Mouse (Mus musculus) E14TG2a.4 (cell line): ENCODE data around the gene Tmem82.

ENCODE experiments used
- CTCF ChIP-seq: conservative IDR thresholded peaks from 2 replicates; pipeline ENCODE4 v1.5.1; 2014; ENCODE audit warnings: low read length
- NANOG ChIP-seq: IDR thresholded peaks from 2 replicates; pipeline ENCODE4 v1.6.1; 2014; ENCODE audit warnings: borderline replicate concordance, low read length, mixed read lengths

DNA sequence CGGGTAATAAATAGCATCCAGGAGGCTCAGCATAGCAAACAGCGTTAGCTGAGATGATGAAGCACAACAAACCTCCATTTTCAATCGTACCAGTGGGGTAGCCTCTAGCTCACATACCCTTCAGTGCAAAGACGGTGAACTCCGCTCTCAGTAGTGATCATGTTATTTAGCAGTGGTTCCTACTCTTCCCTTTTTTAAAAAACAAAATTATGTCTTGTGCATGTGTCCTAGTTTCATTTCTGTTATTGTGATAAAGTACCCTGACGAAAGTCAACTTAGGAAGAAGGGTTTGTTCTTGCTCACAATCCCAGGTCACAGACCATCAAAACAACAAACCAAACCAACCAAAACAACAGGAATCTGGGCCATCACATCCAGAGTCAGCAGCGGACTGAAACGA lies 27.6 kb upstream of the Tmem82 start:
- no peak for TF ChIP-seq CTCF
- TF ChIP-seq NANOG, result no peak
